Mouse (Mus musculus): ENCODE measurements around the gene Gm7075. TPM values are rescaled to one million over a fixed set of nuclear protein-coding genes. Genes with fewer than 3 reads are reported as not detected.
"Not testable (repeated sequence)": the region's sequence is repeated elsewhere in the genome, so short reads cannot be mapped to it uniquely, and the experiment has no call there.

Gene Gm7075
- total RNA-seq, 1 experiment from 2014 or later, result not detected

DNA sequence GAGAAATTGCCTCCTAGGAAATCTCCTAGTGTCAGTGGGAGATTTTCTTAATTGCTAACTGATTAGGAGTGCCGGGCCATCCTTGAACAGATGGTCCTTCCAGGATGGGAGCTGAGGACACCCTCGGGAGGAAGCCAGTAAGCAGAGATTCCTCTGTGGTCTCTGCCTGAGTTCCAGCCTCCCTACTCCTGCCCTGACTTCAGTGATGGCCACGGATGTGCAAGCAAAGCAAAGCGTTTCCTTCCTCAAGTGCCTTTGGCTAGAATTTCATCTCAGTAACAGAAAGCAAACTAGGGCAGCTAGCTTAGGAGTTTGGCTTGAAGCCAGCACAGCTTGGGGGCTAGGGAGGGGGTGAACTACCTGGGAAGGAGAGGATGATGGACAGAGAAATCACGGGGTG lies 4.5 kb downstream of the Gm7075 start:
- DNase-seq, result no peak

DNA sequence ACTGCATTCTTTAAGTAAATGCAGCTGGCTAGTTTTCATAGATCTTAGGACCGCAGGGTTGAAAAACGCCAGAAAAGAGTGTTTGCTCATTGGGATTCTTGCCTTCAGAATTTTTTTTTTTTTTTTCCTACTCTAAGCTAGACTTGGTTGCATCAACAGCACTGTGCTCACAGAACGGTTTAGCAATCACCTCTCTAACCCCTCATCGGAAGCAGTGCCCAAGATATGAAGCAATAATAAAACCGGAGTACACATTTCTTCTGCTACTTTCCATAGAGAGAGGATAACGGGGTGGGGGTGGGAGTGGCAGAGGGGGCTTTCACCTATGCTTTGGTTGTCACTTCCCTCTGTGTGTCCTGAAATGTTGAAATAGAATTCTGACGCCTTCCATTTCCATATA lies 5.7 kb downstream of the Gm7075 start:
- no peak for DNase-seq

DNA sequence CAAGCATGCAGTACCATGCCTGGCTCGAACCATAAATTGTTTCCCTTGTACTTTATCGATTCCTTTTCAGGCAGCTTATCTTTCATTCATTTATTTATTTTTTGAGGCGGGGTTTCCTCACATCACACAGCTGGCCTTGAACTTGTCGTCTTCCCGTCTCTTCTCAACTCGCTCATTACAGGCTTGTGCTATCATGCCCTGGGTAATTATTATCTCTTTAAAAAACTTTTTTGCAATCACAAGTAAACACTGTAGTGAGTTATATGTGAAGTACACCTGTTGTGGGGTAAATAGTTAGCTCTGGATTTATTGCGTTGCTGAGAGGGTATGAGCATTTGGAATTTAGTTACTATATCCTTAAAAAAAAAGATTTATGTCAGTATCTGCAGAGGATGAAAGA lies 6.3 kb downstream of the Gm7075 start:
- no peak for DNase-seq

DNA sequence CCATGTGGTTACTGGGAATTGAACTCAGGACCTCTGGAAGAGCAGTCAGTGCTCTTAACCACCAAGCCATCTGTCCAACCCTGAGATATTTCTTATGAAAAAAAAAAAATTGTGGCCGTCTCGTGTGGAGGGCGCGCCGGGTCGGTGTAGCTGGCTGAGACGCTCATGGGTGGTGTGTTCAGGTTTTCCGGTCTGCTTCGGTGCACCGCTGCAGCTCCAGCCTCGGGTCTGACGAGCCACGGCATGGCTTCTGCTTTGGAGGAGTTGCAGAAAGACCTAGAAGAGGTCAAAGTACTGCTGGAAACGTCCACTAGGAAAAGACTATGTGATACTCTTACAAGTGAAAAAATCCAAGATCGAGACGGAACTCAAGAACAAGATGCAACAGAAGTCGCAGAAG lies 8.8 kb downstream of the Gm7075 start:
- no peak for DNase-seq

DNA sequence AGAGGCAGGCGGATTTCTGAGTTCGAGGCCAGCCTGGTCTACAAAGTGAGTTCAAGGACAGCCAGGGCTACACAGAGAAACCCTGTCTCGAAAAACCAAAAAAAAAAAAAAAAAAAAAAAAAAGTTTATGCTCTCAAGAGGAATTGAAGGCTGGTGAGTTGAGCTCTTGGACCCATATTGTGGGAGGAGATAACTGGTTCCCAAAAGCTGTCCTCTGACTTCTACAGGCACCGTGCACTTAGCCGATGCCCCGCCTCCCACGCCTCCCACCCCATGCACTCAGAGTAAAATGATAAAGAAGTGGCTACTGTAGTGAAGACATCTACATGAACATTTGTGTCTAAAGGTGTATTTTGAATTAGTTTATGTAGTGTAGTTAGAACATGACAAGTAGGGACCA lies 9.9 kb downstream of the Gm7075 start:
- not testable (repeated sequence) for DNase-seq

DNA sequence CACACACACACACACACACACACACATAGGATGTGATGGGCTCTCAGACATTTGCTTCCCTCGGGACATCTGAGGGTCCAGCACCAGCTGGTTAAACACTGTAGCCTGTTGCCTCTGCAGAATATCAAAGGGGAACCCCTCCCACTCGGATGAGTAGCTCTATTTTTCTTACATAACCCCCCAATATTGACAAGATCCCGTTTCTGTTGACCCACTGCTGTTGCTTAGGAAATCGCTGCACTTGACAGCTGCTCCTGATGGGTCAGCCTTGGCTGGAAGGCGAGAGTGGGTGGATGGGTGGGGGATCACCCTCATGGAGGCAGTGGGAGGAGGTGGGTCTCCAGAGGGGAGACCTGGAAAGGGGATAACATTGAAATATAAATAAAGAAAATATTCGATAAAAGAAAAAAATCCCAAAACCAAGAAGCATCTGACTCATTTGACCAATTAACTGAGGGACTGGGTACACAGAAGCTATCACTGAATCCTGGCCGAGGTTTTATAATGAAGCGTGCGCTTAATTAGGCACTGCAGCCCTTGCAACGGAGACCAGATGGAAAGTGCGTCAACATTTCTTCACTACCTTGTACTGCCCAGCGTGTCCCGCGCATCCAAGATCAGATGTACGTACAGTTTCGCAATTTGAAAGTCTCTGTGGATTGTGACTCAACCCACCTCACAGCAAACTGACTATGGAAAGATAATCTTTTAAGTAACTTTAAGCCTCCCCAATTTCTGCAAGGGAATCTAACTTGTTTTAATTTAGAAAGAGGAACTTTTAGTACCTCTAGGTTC lies 11.2 kb downstream of the Gm7075 start:
- no peak for DNase-seq

DNA sequence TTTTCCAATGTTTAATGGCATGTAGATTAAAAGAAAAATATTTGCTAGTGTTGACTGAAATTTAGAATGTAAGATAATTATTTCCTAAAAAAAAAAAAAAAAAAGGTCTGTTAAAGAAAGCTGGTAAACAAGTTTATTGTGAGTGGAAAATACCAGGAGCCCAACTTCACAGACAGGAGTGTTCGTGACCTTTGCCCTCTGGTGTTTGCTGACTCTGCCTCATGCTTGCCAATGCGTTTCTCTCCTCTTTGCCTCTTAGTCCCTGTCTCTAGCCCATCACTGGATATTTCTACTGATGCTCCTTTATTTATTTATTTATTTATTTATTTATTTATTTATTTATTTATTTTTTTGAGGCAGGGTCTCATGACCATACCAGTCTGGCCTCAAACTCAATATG lies 18.0 kb downstream of the Gm7075 start:
- DNase-seq, result no peak

DNA sequence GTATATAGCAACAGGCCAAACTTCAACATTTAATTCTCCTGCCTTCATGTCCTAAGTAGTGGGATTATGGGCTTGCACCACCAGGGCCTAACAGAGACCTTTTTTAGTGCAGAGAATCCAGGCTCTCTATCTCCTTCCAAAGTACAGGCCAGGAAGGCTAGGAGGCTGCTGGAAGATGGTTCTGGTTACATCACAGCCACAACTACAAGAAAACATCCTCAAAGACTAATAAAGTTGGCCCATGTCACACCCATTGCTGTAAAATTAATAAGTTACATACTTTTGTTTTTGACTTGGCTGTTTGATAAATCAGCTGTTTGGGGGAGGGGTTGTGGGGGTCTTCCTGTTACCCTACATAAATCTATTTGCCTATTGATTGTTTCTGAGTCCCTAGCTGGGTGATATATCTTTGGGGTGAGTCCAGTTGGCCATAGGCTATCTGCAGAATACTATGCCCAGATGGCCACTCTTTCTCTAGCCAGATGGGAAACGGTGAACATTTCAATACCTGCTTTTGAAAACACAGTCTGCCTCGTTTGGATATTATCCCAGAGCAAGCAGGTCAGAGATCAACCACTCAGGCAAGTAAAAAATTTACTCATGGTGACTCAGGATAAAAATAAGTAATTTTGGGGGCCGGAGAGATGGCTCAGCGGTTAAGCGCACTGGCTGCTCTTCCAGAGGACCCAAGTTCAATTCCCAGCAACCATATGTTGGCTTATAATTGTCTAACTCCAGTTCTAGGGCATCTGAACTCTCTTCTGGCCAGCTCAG lies 18.7 kb downstream of the Gm7075 start:
- no peak for DNase-seq

DNA sequence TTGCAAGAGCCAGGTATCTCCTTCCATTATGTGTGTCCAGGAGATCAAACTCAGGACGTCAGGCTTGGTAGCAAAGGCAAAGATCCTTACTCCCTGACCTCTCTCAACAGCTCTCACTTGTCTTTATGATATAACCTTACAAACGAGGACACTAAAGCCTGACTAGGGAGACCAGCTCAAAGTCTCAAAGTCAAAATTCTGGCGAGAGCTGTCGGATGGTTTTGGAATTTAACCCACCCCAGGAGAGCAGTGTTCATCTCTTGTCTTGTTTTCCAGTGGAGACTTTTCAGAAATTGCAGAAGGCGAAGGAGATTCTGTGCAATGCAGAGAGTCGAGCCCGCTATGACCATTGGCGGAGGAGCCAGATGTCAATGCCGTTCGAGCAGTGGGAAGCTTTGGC lies 24.6 kb downstream of the Gm7075 start:
- no peak for DNase-seq

DNA sequence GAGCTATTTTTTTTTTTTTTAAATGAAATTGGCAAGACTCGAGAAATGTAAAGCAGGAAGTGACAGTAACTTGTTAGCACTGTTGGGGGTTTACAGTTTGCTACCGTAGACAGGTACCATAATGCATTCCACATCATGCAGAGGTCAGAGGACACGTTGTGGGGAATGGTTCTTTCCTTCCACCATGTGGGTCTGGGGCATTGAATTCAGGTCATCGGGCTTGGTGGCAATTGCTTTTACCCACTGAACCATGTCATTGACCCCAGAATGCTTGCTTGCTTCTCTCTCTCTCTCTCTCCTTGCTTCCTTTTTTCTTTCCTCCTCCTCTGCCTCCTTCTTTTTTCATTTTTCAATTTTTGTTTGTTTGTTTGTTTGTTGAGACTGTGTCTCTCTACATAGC lies 32.6 kb downstream of the Gm7075 start:
- DNase-seq, result no peak

DNA sequence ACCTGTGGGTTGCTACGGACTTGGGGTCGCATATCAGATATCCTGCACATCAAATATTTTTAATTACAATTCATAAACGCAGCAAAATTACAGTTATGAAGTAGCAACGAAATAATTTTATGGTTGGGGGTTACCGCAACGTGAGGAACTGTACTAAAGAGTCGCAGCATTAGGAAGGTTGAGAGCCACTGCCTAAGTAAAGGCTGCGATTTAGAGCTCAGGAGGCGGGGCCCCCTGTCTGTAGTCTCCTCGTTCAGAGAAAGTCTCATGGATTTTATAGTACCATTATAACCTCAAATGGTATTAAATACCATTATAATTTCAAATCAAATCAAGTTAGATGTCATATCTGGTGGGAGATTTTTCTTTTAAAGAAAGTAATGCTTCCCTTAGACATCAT lies 34.6 kb downstream of the Gm7075 start:
- DNase-seq, result no peak

DNA sequence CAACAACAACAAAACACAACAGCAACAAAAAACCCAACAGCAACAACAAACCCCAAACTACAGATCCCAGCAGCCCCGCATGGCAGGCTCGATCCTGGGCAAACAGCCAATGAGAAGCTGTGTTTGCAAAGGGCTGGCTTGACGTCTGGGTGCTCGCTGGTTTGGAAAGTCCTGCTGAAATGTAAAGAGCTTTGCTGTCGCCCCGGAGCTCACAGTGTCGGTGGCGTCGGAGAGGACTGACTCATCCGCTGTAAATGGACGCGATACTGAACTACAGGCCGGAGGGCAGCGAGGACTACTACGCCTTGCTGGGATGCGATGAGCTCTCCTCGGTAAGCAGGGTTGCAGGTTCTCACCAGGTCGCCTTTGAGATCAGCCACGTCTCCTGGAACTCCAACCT lies 35.1 kb downstream of the Gm7075 start:
- peak; percentile 81 for DNase-seq

DNA sequence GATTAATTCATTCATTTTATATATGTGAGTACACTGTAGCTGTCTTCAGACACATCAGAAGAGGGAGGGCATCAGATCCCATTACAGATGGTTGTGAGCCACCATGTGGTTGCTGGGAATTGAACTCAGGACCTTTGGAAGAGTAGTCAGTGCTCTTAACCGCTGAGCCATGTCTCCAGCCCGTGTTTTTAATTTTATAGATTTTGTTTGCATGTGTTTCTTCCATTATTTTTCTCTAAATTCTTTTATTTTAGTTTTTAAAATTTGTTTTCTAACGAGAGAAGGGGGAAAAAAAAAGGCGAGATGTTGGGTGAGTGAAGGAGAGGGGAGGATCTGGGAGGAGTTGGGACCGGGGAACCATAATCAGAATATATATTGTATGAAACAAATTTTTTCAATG lies 35.7 kb downstream of the Gm7075 start:
- not testable (repeated sequence) for DNase-seq

DNA sequence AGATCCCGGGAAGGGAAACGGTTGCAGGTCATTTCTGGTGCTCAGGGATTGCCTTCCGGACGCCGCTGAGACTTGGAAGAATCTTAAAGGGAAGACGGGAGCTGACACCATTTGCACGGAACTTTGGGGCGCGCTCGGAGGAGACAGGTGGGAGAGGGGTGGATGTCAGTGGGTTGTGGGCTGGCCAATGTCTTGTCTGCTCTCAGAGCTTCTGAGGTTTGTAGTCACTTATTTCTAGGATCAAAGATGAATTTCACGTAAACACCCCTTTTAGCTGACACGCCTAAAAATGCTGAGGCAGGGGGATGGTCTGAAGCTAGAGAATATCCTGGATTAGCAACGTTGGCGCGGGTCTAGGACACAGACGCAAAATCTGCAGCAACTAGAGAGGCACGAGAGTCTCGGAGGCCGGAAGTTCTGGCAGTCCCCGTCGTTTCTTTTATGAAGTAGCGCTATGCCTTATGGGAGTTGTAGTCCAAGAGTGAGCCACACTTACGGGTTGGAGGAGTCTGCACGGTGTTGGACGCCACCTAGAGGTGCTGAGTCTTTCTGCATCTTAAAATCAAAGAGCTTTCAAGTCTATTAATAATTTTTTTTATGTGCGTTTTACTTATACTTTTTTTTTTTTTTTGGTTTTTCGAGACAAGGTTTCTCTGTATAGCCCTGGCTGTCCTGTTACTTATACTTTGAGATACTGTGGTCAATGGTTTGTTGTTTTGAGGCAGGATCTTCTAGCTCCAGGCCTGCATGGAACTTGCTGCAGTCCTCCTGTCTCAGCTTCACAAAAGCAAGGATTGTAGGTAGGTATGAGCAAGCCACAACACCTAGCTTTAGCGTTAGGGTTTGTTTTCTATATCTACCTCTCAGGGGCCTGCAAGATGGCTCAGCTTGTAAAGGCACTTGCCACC lies 39.0 kb downstream of the Gm7075 start, which contains the start of gene Dnajc12:
Gene Dnajc12 (plus strand): TSS at position 72 of the 908 bp plus-strand sequence.
- DNase-seq, result peak; percentile 63

DNA sequence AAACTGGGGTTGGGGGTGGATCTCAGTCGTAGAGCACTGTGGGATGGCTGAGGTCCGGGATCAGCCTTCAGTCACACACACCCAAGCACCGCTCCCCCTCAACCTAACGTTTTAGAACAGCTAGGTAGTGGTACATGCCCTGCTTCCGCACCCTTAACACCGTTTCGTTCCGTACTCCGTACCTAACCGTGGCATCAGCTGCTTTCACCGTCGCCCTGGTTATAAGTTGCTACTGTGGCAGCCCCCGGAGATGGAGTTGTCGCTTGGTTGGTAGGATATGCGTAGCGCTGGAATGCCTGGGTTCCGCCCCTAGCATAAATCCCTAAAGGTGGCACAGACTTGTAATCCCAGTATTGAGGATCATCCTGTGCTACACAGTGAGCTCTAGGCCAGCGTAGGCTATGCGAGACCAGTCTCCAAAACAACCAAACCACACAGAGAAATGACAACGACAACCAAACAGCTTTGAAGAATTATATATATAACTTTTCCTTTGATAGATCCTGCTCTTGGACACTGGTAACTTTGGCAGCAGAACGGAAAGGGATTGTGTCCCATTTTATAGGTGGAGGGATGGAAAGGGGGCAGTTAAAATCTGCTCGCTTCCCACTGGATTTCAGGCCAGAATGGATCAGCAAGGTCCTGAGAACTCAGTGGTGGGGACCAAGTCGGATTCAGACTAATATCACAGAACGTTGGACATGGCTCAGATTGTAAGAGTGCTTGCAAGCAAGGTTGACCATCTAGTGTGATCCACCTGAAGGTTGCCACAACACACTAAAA lies 39.9 kb downstream of the Gm7075 start, which contains the start of gene Sirt1:
Gene Sirt1 (minus strand): TSS at position 207 of the 783 bp plus-strand sequence.
- no peak for DNase-seq

DNA sequence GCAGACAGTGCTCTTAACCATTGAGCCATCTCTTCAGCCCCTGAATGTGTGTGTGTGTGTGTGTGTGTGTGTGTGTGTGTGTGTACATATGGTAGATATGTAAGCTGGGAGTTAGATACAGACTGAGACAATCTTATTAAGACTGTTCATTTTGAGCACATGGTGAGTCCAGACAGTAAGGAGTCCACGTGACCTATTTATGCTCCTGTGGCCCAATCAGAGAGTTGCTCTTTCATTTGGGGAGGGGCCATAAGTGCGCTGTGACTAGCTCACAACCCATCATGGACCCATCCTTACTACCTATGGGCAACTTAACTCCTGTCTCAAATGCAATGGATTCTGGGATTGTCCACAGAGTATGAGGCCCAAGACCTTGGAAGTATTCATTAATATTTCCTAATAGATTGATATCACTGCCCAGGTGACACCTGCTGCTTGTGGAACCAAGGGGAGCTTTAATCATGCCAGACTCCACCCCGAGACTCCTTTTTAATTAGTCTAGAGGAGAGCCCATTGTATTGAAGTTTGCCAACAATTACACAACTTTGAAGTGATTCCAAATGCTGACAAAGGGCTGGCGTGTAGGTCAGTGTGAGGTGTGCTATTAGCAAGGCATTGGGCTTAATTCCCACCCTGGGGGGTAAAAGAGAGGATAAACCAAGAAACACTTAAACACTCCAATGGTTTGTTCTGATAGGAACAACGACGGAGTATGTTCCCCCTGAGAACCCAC lies 42.5 kb downstream of the Gm7075 start:
- no peak for DNase-seq

DNA sequence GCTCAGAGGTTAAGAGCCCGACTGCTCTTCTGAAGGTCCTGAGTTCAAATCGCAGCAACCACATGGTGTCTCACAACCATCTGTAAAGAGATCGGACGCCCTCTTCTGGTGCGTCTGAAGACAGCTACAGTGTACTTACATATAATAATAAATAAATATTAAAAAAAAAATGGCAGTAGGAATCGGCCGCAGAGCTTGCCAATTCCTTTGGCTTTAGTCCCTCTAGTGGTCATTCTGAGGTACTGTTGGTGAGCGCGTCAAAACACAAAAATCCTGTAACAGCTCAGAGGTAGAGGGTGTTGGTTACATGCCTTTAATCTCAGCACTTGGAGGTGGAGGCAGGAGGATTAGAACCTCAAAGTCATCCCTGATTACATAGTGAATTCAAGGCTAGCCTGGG lies 44.1 kb downstream of the Gm7075 start:
- DNase-seq, result peak; percentile 34

DNA sequence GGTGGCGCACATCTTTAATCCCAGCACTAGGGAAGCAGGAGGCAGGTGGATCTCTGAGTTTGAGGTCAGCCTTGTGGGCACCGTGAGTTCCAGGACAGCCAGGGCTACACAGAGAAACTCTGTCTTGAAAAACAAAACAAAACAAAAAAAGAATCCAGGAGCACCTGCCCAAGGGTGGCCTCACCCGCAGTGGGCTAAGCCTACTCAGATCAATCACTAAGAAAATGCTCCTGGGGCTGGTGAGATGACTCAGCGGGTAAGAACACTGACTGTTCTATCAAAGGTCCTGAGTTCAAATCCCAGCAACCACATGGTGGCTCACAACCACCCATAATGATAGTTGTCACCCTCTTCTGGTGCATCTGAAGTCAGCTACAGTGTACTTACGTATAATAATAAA lies 45.3 kb downstream of the Gm7075 start:
- no peak for DNase-seq
